Mouse (Mus musculus): ENCODE measurements around the gene Gm6685. TPM values are rescaled to one million over a fixed set of nuclear protein-coding genes. Genes with fewer than 3 reads are reported as not detected.

Gene Gm6685
- polyA plus RNA-seq, 1 experiment from 2014 or later = 0.40 TPM

Other genes starting within 250 kb of the Gm6685 start
- 3.3 and 3.4 TPM in 2 replicates for gene Ccdc85a, start 244.5 kb upstream of the Gm6685 start, polyA plus RNA-seq (2016; fragmentation: Nextera tagmentation; extraction: Ambion mirVana)

Data from embryonic facial prominence, embryonic 10.5 days (tissue).